Mouse (Mus musculus): ENCODE results near the gene Dnajc25. TPM values are rescaled to one million over a fixed set of nuclear protein-coding genes. Genes with fewer than 3 reads are reported as not detected.
A peak's percentile ranks its signal among the peaks of the same experiment; 100 is the strongest.

Dnajc25 gene
- total RNA-seq (2021) = 10 to 100 TPM; 11.3 to 13.7 TPM
- long read RNA-seq, experiment 1, full-length matches to known transcripts = 9 of 9 reads
- long read RNA-seq, experiment 1, partial matches to known transcripts = 0 of 9 reads
- long read RNA-seq, experiment 1, other reads (novel, unspliced or antisense) = 0 of 9 reads
- long read RNA-seq, experiment 2, full-length matches to known transcripts = 14 of 15 reads
- long read RNA-seq, experiment 2, partial matches to known transcripts = 1 of 15 reads
- long read RNA-seq, experiment 2, other reads (novel, unspliced or antisense) = 0 of 15 reads

DNA sequence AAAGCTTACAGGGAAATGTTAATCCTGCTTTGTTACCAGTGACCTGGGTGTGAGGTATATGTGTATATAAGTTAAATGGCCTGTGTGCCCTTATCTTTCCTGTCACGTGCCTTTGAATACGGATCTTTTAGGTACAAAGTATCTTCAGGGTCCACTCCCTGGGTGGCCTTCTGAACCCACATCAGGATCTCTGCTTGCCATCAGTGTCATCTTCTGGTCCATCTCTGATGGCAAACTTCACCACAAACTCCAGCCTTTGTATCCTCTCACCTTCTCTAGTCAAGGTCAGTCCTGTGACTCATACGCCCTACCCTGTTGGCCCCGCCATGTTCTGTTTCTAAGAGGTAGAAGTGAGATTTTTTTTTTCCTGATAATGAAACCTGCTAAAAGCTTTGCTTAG, at the start of gene Dnajc25:
TSS of gene Dnajc25 (plus strand) at position 301 of the 400 bp plus-strand sequence.
- no peak for DNase-seq

GRCm38 (mm10) chr4:58948391-58948790, 46.5 kb upstream of the Dnajc25 start:
- no peak for DNase-seq

- DNase-seq = no peak
Observed at GRCm38 (mm10) chr4:58952630-58953029, 42.2 kb upstream of the Dnajc25 start.

DNA sequence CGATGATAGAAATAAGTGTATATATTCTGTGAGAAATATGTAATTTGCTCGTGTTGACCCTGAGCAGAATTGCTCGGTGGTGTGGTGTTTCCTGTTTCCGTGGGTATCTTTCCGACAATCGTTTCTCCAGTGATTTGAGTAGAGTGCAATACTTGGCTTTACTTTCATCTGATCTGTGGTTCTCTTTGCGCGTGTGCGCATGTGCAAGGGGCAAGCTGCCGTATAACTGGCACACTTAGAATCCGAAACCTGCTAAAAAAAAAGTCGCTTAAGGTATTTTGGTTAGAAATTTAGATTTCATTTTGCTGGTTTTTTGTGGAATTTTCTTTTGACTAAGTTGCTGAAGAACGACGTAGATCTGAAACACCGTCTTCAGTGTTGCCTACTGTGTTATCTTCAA, 33.1 kb upstream of the Dnajc25 start:
- no peak for DNase-seq

GRCm38 (mm10) chr4:58963271-58963670, 31.6 kb upstream of the Dnajc25 start:
- DNase-seq = no peak

- no peak for DNase-seq
Observed at GRCm38 (mm10) chr4:58965136-58965535, 29.7 kb upstream of the Dnajc25 start.

DNA sequence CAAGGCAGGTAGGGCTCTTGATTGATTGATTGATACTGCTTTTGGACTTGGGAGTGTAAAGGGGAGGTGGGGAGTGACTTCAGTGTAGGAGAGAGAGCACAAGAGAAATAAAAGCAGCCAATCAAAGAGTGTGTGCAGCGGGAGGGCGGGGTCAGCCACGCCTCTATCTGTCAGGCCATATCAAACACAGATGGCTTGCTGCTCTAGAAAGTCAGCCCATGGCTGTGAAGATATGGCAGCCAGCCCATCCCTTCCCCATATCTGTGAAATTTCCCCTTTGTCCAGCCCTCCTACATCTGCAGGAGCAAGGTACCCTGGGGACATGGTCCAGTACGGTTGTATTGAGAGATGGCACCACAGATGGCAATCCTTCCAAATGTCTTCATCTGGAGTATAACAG, 24.2 kb upstream of the Dnajc25 start:
- DNase-seq = no peak

GRCm38 (mm10) chr4:58975711-58976110, 19.2 kb upstream of the Dnajc25 start:
- no peak for DNase-seq

- no peak for DNase-seq
Observed at GRCm38 (mm10) chr4:58981421-58981820, 13.4 kb upstream of the Dnajc25 start.

DNA sequence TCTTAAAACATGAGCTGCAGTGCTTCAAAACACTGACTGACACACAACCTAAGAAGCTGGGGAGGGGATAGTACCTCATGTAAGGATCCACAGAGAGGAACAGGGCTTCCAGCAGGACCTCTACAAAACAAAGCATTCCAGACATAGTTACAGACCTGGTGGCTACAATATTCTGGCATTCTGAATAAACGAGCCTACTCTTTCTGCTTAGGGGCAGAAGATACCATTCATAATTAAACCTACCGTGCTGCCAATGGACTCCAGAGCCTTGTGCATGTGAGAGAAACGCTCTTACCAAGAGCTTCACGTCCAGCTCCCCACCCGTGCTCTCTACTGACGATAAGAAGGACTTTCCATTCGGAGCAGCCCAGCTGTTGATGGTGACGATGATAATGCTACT, 12.1 kb upstream of the Dnajc25 start:
- DNase-seq = no peak

GRCm38 (mm10) chr4:58985157-58985648, 9.7 kb upstream of the Dnajc25 start:
- peak; percentile 78 for DNase-seq

GRCm38 (mm10) chr4:58986540-58987190, 8.2 kb upstream of the Dnajc25 start, which contains the start of gene Ptgr1:
TSS of gene Ptgr1 (minus strand) at chr4:58987119.
- DNase-seq = peak; percentile 80

DNA sequence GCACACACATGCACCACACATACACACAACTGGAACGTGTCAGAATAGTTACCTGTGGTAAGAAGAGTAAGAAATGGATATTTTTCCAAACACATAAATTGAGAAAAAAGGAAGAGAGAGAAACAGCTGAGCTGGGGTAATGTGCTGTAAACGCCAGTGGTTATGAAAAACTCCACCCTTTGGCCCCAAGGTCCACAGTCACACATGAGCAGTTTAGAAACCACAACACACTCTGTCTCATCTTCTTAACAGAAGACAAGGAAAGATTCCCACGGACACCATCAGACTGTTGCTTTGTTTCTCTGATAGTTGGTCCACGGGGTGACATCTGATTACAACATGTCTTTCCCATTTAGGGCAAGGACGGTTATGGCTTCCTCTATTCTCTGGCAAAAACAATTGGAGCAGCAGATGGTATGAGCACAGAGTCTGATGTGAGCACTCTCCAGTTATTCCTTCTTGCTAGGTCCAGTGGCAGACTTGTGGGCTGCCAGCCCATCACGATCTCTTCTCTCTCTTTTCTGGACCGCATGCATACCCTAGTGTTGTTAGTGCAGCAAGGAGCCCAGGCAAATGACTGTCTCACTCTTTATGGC, 5.5 kb upstream of the Dnajc25 start:
- DNase-seq = no peak

- DNase-seq = no peak
Observed at GRCm38 (mm10) chr4:58990609-58991434, 4.0 kb upstream of the Dnajc25 start.

- DNase-seq = no peak
Observed at GRCm38 (mm10) chr4:58992195-58992594, 2.7 kb upstream of the Dnajc25 start.

DNA sequence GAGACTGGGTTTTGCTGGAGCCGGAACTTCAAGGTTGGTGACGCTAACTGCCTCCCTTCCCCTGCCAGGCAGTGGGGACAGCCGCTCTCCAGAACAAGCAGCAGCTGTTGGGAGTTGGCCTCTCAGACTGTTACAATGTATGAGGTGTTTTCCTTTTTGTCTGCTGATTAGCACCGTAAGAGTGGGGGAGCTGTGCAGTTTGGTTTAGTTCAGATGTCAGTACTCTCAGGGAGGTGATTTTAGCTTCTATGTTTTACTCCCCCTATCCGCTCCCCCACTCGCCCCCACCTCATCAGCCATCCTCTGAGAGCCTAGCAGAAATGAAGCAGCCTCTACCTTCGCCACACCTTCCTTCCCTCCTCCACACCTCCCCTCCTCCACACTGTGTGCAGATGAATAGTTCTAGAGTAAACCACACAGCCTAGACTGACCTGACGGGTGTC, 410 bp downstream of the Dnajc25 start:
- no peak for DNase-seq

DNA sequence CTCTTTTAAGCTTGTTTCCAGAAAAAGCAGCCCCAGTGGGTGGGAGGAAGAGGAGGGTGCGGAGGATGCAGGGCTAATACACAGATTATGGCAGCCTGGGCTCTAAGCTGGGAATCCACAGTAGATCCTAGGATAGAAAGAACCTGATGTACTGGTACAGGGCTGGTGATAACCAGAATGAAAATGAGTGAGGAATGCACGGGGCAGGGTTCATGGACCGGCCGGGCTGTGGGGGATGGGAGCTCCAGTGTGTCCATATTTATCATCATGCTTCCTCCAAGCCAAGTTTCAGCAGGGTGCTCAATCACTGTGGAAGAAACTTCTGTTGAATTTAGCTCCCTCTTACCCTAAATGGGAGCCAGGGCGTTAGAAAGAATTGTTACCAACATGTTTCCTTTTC, 2.2 kb downstream of the Dnajc25 start:
- no peak for DNase-seq

DNA sequence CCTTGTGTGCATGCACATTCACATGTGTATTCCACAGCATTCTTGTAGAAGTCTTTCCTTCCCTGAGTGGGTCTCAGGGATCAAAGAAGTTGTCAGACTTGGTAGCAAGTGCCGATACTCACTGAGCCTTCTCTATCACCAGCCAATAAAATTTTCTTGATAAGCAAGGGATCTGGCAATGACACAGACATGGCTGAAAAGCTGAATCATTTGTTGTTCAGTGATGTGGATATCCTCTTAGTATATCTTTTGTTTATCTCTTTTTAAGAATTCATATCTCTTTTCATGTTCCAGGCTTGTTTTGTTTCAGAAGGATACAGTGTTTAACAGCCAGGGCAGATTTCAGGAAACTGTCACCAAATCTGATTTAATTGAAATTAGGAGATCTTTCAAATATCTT, 3.8 kb downstream of the Dnajc25 start:
- no peak for DNase-seq

GRCm38 (mm10) chr4:58999686-59000085, 4.8 kb downstream of the Dnajc25 start:
- DNase-seq = peak; percentile 71

- DNase-seq = no peak
Observed at GRCm38 (mm10) chr4:59000614-59001013, 5.8 kb downstream of the Dnajc25 start.

DNA sequence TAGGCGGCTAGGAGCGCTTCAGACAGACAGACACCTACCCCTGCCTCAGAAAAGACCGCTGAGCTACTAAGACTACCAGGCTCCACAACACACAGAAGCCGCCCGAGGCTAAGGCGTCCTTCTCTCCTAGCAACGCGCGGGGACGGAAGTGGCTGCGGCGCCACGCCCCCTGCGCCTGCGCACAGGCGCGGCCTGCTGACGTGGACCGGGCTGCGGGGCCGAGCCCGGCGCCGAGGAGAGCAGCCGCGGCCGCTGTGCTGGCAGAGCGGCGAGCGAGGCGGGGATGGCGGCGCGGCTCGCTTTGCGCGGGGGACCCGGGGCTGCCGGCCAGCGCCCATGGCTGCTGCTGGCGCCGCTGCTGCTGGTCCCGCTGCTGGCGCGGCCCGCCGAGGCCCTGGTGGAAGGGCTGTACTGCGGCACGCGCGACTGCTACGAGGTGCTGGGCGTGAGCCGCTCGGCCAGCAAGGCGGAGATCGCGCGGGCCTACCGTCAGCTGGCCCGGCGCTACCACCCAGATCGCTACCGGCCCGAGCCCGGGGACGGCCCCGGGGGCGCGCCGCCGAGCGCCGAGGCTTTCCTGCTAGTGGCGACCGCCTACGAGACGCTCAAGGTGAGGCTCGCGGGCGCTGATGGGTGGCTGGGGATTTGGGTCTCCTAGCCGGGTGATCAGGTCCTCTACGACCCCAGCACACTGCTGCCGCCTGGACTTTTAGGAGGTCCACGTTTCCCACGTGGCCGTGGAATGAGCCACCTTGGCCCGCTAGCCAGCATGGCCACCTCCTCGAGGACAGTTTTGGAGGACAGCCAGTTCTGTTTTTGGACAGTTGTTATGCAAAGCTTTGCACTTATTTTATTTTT, 8.3 kb downstream of the Dnajc25 start, which contains the start of gene Gm20503:
TSS of gene Gm20503 (plus strand) at position 263 of the 858 bp plus-strand sequence.
- peak; percentile 91 for DNase-seq

Measured in gastrocnemius, postnatal 10 days (tissue).